Mouse (Mus musculus) MEL (cell line): ENCODE measurements at regions not wholly inside any gene's neighbourhood (a gene's known extent, or its start where the extent isn't known, plus 50 kb on each side); places are given as distances from the start of the nearest gene placed in this dataset.

Experiments
- DNase-seq: peaks from one replicate; pipeline ENCODE4 v3.0.0; 2011; ENCODE audit warnings: low read depth, low spot score
- H3K27ac ChIP-seq: 2 replicates; pipeline ENCODE4 v1.5.1; 2012; ENCODE audit warnings: low read depth, mild to moderate bottlenecking, control low read depth, low read length, moderate library complexity; ENCODE audit not compliant: control insufficient read depth
- H3K27me3 ChIP-seq, 2 experiments: fragments of 150-350 bp in 1 of 2; sonication (generic) in 1 of 2; 2 replicates each; pipeline ENCODE4 v1.6.1; 2012; ENCODE audit warnings: low read length in 2 of 2, mild to moderate bottlenecking in 2 of 2, improper control_type of control experiment in 1 of 2, moderate library complexity in 1 of 2; ENCODE audit not compliant: insufficient read depth in 2 of 2, control insufficient read depth in 1 of 2
- H3K36me3 ChIP-seq, 2 experiments: 2 replicates each; pipeline ENCODE4 v1.6.1; 2012 to 2014; ENCODE audit warnings: low read length in 2 of 2, improper control_type of control experiment in 1 of 2, inconsistent platforms in 1 of 2, mild to moderate bottlenecking in 1 of 2; ENCODE audit not compliant: insufficient read depth in 2 of 2, control insufficient read depth in 1 of 2
- H3K4me1 ChIP-seq, 2 experiments: fragments of 150-350 bp in 1 of 2; sonication (generic) in 1 of 2; 2 replicates each; pipeline ENCODE4 v1.6.1; 2012; ENCODE audit warnings: low read length in 2 of 2, improper control_type of control experiment in 1 of 2, mild to moderate bottlenecking in 1 of 2; ENCODE audit not compliant: insufficient read depth in 2 of 2, control insufficient read depth in 1 of 2
- H3K4me3 ChIP-seq, 2 experiments: fragments of 150-350 bp in 1 of 2; sonication (generic) in 1 of 2; 2 replicates each; pipeline ENCODE4 v1.5.1; 2012; ENCODE audit warnings: low read depth in 2 of 2, low read length in 2 of 2, mild to moderate bottlenecking in 2 of 2, moderate library complexity in 2 of 2, control low read depth in 1 of 2, improper control_type of control experiment in 1 of 2; ENCODE audit not compliant: control insufficient read depth in 1 of 2, insufficient read depth in 1 of 2
- H3K79me2 ChIP-seq: 2 replicates; pipeline ENCODE4 v1.6.1; 2012; ENCODE audit warnings: mild to moderate bottlenecking, low read length, moderate library complexity; ENCODE audit not compliant: control insufficient read depth, poor library complexity, insufficient read depth
- H3K9ac ChIP-seq: 2 replicates; pipeline ENCODE4 v1.6.1; 2012; ENCODE audit warnings: low read depth, mild to moderate bottlenecking, control low read depth, low read length, moderate library complexity; ENCODE audit not compliant: control insufficient read depth, poor library complexity, severe bottlenecking
- H3K9me3 ChIP-seq: fragments of 150-350 bp; sonication (generic); replicated peaks from 2 replicates; pipeline ENCODE4 v1.6.1; 2012; ENCODE audit warnings: mild to moderate bottlenecking, low read length, improper control_type of control experiment, moderate library complexity; ENCODE audit not compliant: insufficient read depth
- BHLHE40 ChIP-seq: IDR thresholded peaks from 2 replicates; pipeline ENCODE4 v1.6.1; 2012; ENCODE audit warnings: low read depth, mild to moderate bottlenecking, inconsistent platforms, low read length, improper control_type of control experiment, borderline replicate concordance
- CHD2 ChIP-seq: IDR thresholded peaks from 2 replicates; pipeline ENCODE4 v1.6.1; 2011; ENCODE audit warnings: low read length, improper control_type of control experiment
- CTCF ChIP-seq, 3 experiments: IDR thresholded peaks in 2 of 3; conservative IDR thresholded peaks in 1 of 3; 2 replicates each; pipeline ENCODE4 v1.5.1; 2011 to 2012; ENCODE audit warnings: low read length in 3 of 3, low read depth in 2 of 3, mild to moderate bottlenecking in 2 of 3, improper control_type of control experiment in 1 of 3, inconsistent platforms in 1 of 3, mixed read lengths in 1 of 3, moderate library complexity in 1 of 3; ENCODE audit not compliant: control insufficient read depth in 1 of 3, insufficient read depth in 1 of 3, poor library complexity in 1 of 3, severe bottlenecking in 1 of 3
- E2F4 ChIP-seq: IDR thresholded peaks from 2 replicates; pipeline ENCODE4 v1.6.1; 2011; ENCODE audit warnings: low read depth, low read length, improper control_type of control experiment, borderline replicate concordance
- EP300 ChIP-seq, 2 experiments: IDR thresholded peaks; 2 replicates each; pipeline ENCODE4 v1.6.1; 2011; ENCODE audit warnings: improper control_type of control experiment in 2 of 2, low read length in 2 of 2, low read depth in 1 of 2, mild to moderate bottlenecking in 1 of 2
- ETS1 ChIP-seq: IDR thresholded peaks from 2 replicates; pipeline ENCODE4 v1.6.1; 2012; ENCODE audit warnings: low read depth, mild to moderate bottlenecking, inconsistent platforms, low read length, improper control_type of control experiment, moderate library complexity
- GABPA ChIP-seq: IDR thresholded peaks from 2 replicates; pipeline ENCODE4 v1.6.1; 2012; ENCODE audit warnings: low read depth, mild to moderate bottlenecking, inconsistent platforms, low read length, improper control_type of control experiment, moderate library complexity
- GATA1 ChIP-seq: IDR thresholded peaks from 2 replicates; pipeline ENCODE4 v1.6.1; 2011; ENCODE audit warnings: low read depth, low read length, improper control_type of control experiment
- HCFC1 ChIP-seq: IDR thresholded peaks from 2 replicates; pipeline ENCODE4 v1.6.1; 2012; ENCODE audit warnings: low read depth, mild to moderate bottlenecking, inconsistent platforms, low read length, improper control_type of control experiment, moderate library complexity
- KAT2A ChIP-seq: conservative IDR thresholded peaks from 2 replicates; pipeline ENCODE4 v1.6.1; 2012; ENCODE audit warnings: low read depth, low read length, improper control_type of control experiment, inconsistent platforms
- MYC ChIP-seq: IDR thresholded peaks from 2 replicates; pipeline ENCODE4 v1.6.1; 2011; ENCODE audit warnings: low read depth, mild to moderate bottlenecking, low read length, improper control_type of control experiment, moderate library complexity
- NELFE ChIP-seq: IDR thresholded peaks from 2 replicates; pipeline ENCODE4 v1.6.1; 2011; ENCODE audit warnings: low read depth, low read length, improper control_type of control experiment
- NRF1 ChIP-seq: IDR thresholded peaks from 2 replicates; pipeline ENCODE4 v1.6.1; 2014; ENCODE audit warnings: low read depth, mild to moderate bottlenecking, inconsistent platforms, low read length, improper control_type of control experiment, moderate library complexity; ENCODE audit not compliant: poor library complexity, insufficient read depth, severe bottlenecking
- POLR2A ChIP-seq, 2 experiments: IDR thresholded peaks; 2 replicates each; pipeline ENCODE4 v1.6.1; 2011 to 2012; ENCODE audit warnings: low read length in 2 of 2, mild to moderate bottlenecking in 2 of 2, control low read depth in 1 of 2, improper control_type of control experiment in 1 of 2, low read depth in 1 of 2, moderate library complexity in 1 of 2; ENCODE audit not compliant: control insufficient read depth in 1 of 2, insufficient read depth in 1 of 2, poor library complexity in 1 of 2
- POLR2AphosphoS2 ChIP-seq: IDR thresholded peaks from 2 replicates; pipeline ENCODE4 v1.6.1; 2011; ENCODE audit warnings: low read length, improper control_type of control experiment
- POLR2AphosphoS5 ChIP-seq: IDR thresholded peaks from 2 replicates; pipeline ENCODE4 v1.6.1; 2012; ENCODE audit warnings: low read depth, borderline replicate concordance, mild to moderate bottlenecking, inconsistent platforms, low read length, moderate library complexity, mixed read lengths
- RAD21 ChIP-seq: IDR thresholded peaks from 2 replicates; pipeline ENCODE4 v1.6.1; 2011; ENCODE audit warnings: mild to moderate bottlenecking, low read depth, low read length, improper control_type of control experiment
- SIN3A ChIP-seq: IDR thresholded peaks from 2 replicates; pipeline ENCODE4 v1.6.1; 2012; ENCODE audit warnings: low read length, improper control_type of control experiment, inconsistent platforms
- TCF12 ChIP-seq: IDR thresholded peaks from 2 replicates; pipeline ENCODE4 v1.6.1; 2014; ENCODE audit warnings: low read depth, mild to moderate bottlenecking, inconsistent platforms, low read length, improper control_type of control experiment, moderate library complexity
- USF1 ChIP-seq: IDR thresholded peaks from 2 replicates; pipeline ENCODE4 v1.6.1; 2014; ENCODE audit warnings: low read depth, mild to moderate bottlenecking, inconsistent platforms, low read length, improper control_type of control experiment, moderate library complexity
- ZC3H11A ChIP-seq: IDR thresholded peaks from 2 replicates; pipeline ENCODE4 v1.6.1; 2012; ENCODE audit warnings: low read depth, mild to moderate bottlenecking, inconsistent platforms, low read length, improper control_type of control experiment
- ZMIZ1 ChIP-seq: IDR thresholded peaks from 2 replicates; pipeline ENCODE4 v1.6.1; 2012; ENCODE audit warnings: low read depth, mild to moderate bottlenecking, inconsistent platforms, low read length, improper control_type of control experiment, moderate library complexity

DNA sequence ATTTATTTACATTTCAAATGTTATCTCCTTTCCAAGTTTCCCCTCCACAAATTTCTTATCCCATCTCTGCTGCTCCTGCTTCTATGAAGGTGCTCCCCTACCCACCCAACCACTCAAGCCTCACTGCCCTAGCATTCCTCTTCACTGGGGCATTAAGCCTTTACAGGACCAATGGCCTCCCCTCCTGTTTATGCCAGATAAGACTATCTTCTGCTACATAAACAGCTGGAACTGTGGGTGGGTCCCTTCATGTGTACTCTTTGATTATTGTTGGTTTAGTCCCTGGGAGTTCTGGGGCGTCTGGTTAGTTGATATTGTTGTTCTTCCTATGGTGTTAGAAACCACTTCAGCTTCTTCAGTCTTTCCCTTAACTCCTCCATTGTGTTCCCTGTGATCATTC is 1164.1 kb upstream of the Got2 start:
- peak; percentile 10 for DNase-seq
- no peak overlapping the region for H3K4me3 ChIP-seq
- no peaks in the 10 kb centered on the region for H3K27me3 ChIP-seq
- no peak overlapping the region for H3K9ac ChIP-seq
- H3K4me1 ChIP-seq: no peaks in the 10 kb centered on the region
- H3K27ac ChIP-seq: no peak overlapping the region
- no peaks in the 10 kb centered on the region for H3K79me2 ChIP-seq
- no peaks in the 10 kb centered on the region for H3K9me3 ChIP-seq
- no peaks in the 10 kb centered on the region for H3K36me3 ChIP-seq
- TF ChIP-seq ZC3H11A (no peak), TCF12 (peak; percentile 36; the same call in 1 of the 2 replicates), CTCF (IDR thresholded peaks at IDR 0.05 in 2 of 3, conservative IDR thresholded peaks at IDR 0.05 in 1 of 3; ENCODE audit: control insufficient read depth in 1 of 3, insufficient read depth in 1 of 3, low read depth in 2 of 3, low read length in 3 of 3, poor library complexity in 1 of 3, severe bottlenecking in 1 of 3) (no peak)

DNA sequence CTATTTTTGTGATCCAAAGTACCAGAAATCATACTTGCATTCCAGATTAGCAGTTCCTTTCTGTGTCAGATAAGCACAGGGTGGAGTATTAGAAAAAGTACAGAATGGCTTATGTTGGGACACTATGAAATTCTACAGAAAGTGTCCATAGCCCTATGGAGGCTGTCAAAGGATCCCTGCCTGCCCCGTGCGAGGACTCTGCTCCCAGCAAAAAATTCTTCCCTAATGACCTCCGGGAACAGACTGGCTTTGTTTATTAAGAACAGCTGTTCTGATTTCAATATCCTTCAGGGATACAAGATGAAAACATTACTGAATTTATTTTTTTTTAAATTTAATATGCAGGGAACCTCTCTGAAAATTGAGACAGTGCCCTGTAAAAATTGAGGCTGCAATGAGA is 1151.4 kb upstream of the Got2 start:
- H3K79me2 ChIP-seq: no peaks in the 10 kb centered on the region
- H3K9ac ChIP-seq: no peak overlapping the region
- TF ChIP-seq SIN3A: no peak
- TF ChIP-seq BHLHE40: no peak
- TF ChIP-seq HCFC1: no peak
- no peak for TF ChIP-seq CTCF (IDR thresholded peaks at IDR 0.05 in 2 of 3, conservative IDR thresholded peaks at IDR 0.05 in 1 of 3; ENCODE audit: control insufficient read depth in 1 of 3, insufficient read depth in 1 of 3, low read depth in 2 of 3, low read length in 3 of 3, poor library complexity in 1 of 3, severe bottlenecking in 1 of 3)
- TF ChIP-seq GABPA: no peak
- no peak for TF ChIP-seq ETS1
- TF ChIP-seq KAT2A: no peak
- TF ChIP-seq NRF1: no peak
- no peak for TF ChIP-seq ZMIZ1
- TF ChIP-seq RAD21: no peak
- no peak for TF ChIP-seq CHD2
- no peak for TF ChIP-seq E2F4
- TF ChIP-seq GATA1: no peak
- TF ChIP-seq MYC: no peak
- TF ChIP-seq POLR2A (IDR thresholded peaks at IDR 0.05; ENCODE audit: control insufficient read depth in 1 of 2, insufficient read depth in 1 of 2, low read depth in 1 of 2, low read length in 2 of 2, poor library complexity in 1 of 2): no peak
- no peak for TF ChIP-seq NELFE
- no peak for TF ChIP-seq POLR2AphosphoS2
- no peak for TF ChIP-seq USF1
- TF ChIP-seq EP300 (IDR thresholded peaks at IDR 0.05; ENCODE audit: low read depth in 1 of 2, low read length in 2 of 2): no peak
- TF ChIP-seq POLR2AphosphoS5: no peak
- TF ChIP-seq, all 39 proteins: peak for 0
- H3K9me3 ChIP-seq: no peaks in the 10 kb centered on the region
- no peaks in the 10 kb centered on the region for H3K27me3 ChIP-seq
- no peak overlapping the region for H3K4me3 ChIP-seq
- no peaks in the 10 kb centered on the region for H3K36me3 ChIP-seq
- H3K4me1 ChIP-seq: no peaks in the 10 kb centered on the region
- H3K27ac ChIP-seq: no peak overlapping the region
- DNase-seq: no peak
